Mouse (Mus musculus): ENCODE measurements at regions not wholly inside any gene's neighbourhood (a gene's known extent, or its start where the extent isn't known, plus 50 kb on each side); places are given as distances from the start of the nearest gene placed in this dataset.

DNA sequence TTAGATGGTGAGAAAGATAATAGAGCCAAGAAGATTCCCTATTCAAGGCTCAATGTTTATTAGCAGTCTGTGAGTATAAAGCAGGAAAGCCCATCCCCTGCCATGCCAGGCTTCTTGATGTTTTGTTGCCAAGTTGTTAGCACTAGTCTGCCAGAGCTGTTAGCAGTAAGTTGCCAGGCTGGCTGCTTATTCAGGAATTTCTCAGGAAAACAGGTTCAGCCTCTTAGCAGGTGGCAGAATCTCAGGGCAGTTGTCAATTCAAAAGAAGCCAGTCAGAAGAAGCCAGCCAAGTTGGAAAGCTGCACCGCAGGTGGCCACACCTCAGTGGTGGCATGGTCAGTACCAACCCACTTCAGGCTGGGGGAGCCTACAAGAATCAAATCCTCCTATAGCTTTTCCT is 221.6 kb downstream of the Zpld1 start:
- no peak for TF ChIP-seq HCFC1 (IDR thresholded peaks at IDR 0.05; ENCODE audit: borderline replicate concordance, insufficient read depth, low read length)
- TF ChIP-seq ZNF384 (IDR thresholded peaks at IDR 0.05; ENCODE audit: low read depth, low read length): no peak
- TF ChIP-seq MAFK (IDR thresholded peaks at IDR 0.05; ENCODE audit: insufficient read depth, low read depth, low read length): no peak
- no peak for TF ChIP-seq ZC3H11A (IDR thresholded peaks at IDR 0.05; ENCODE audit: borderline replicate concordance, low read depth, low read length)
- TF ChIP-seq CHD2 (IDR thresholded peaks at IDR 0.05; ENCODE audit: low read depth, low read length): no peak
- Histone ChIP-seq H3K4me1 (ENCODE audit: control insufficient read depth in 2 of 2, insufficient read depth in 2 of 2, low read length in 2 of 2, poor library complexity in 1 of 2) (no peaks in the 10 kb centered on the region), H3K9ac (ENCODE audit: insufficient read depth, low read depth, low read length, poor library complexity, severe bottlenecking) (no peak overlapping the region), H3K4me3 (ENCODE audit: insufficient read depth in 1 of 2, low read depth in 1 of 2, low read length in 2 of 2, poor library complexity in 1 of 2, severe bottlenecking in 1 of 2) (no peak overlapping the region), H3K36me3 (ENCODE audit: control insufficient read depth, insufficient read depth, low read length, poor library complexity, severe bottlenecking) (no peaks in the 10 kb centered on the region), H3K9me3 (ENCODE audit: control insufficient read depth, insufficient read depth, low read depth, low read length) (no peaks in the 10 kb centered on the region), H3K27ac (ENCODE audit: insufficient read depth, low read depth, low read length, poor library complexity, severe bottlenecking) (no peak overlapping the region)
- in situ Hi-C loops (cut with MboI; ENCODE audit: low sequenced_read_pairs in 2 of 2, unreplicated experiment in 2 of 2): no loop called here
- DNase-seq (ENCODE audit: low read depth, low spot score): no peak

DNA sequence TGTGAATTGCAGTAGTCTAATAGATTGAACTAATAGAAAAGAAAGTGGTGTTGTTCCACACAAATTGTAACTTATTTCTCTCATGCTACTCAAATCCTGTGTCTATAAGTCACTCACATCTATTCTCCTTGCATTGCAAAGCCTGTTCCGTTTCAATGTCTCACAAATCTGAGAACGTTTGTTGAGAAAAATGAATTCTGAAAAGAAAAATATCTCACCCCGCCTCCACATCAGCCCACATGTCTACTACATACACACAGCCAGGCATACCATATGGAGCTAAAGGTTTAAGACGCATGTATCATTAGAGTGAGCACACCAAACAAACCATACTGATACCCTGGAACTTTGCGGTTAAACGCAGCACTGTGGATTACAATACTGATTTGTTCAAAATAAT is 258.0 kb downstream of the Zpld1 start:
- H3K4me1 ChIP-seq (ENCODE audit: control insufficient read depth in 2 of 2, insufficient read depth in 2 of 2, low read length in 2 of 2, poor library complexity in 1 of 2): no peaks in the 10 kb centered on the region
- no peaks in the 10 kb centered on the region for H3K9me3 ChIP-seq (ENCODE audit: control insufficient read depth, insufficient read depth, low read depth, low read length)
- H3K9ac ChIP-seq (ENCODE audit: insufficient read depth, low read depth, low read length, poor library complexity, severe bottlenecking): no peak overlapping the region
- in situ Hi-C loops (cut with MboI; ENCODE audit: low sequenced_read_pairs in 2 of 2, unreplicated experiment in 2 of 2): no loop called here
- no peak overlapping the region for H3K27ac ChIP-seq (ENCODE audit: insufficient read depth, low read depth, low read length, poor library complexity, severe bottlenecking)
- H3K36me3 ChIP-seq (ENCODE audit: control insufficient read depth, insufficient read depth, low read length, poor library complexity, severe bottlenecking): no peaks in the 10 kb centered on the region
- DNase-seq (ENCODE audit: low read depth, low spot score): no peak
- H3K4me3 ChIP-seq (ENCODE audit: insufficient read depth in 1 of 2, low read depth in 1 of 2, low read length in 2 of 2, poor library complexity in 1 of 2, severe bottlenecking in 1 of 2): no peak overlapping the region
- TF ChIP-seq CHD2 (IDR thresholded peaks at IDR 0.05; ENCODE audit: low read depth, low read length): no peak
- no peak for TF ChIP-seq ZNF384 (IDR thresholded peaks at IDR 0.05; ENCODE audit: low read depth, low read length)
- no peak for TF ChIP-seq MAFK (IDR thresholded peaks at IDR 0.05; ENCODE audit: insufficient read depth, low read depth, low read length)
- no peak for TF ChIP-seq HCFC1 (IDR thresholded peaks at IDR 0.05; ENCODE audit: borderline replicate concordance, insufficient read depth, low read length)
- TF ChIP-seq ZC3H11A (IDR thresholded peaks at IDR 0.05; ENCODE audit: borderline replicate concordance, low read depth, low read length): no peak

DNA sequence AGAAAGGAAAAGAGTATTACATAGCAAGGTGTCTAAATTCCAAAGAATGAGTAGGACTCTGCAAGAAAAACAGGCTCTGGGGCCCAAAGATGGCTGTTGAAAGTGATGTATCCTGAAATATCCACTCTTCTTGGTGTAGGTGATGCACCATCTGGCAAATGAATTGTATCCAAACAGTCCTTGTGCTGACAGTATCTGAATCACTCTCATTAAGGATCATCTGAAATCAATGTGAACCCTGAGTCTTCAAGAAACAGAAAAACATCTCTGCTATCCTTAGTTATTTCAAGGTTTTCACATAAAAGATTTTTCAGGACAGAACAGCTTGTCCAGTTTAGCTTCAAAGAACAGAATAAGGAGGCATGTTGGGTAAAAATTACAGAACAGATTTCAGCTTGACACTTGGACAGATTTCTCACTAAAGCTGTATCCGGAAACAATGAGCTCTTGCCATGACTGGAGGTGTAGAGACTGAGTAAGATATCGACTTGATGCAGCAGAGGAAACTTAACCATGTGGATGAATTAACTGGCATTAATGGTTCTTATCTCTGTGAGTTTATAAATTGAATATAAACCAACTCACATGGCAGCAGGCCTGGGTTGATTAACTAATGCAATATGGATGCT is 296.0 kb downstream of the Zpld1 start:
- Histone ChIP-seq H3K27ac (ENCODE audit: insufficient read depth, low read depth, low read length, poor library complexity, severe bottlenecking) (no peak overlapping the region), H3K4me3 (ENCODE audit: insufficient read depth in 1 of 2, low read depth in 1 of 2, low read length in 2 of 2, poor library complexity in 1 of 2, severe bottlenecking in 1 of 2) (no peak overlapping the region), H3K4me1 (ENCODE audit: control insufficient read depth in 2 of 2, insufficient read depth in 2 of 2, low read length in 2 of 2, poor library complexity in 1 of 2) (no peaks in the 10 kb centered on the region), H3K9ac (ENCODE audit: insufficient read depth, low read depth, low read length, poor library complexity, severe bottlenecking) (no peak overlapping the region), H3K9me3 (ENCODE audit: control insufficient read depth, insufficient read depth, low read depth, low read length) (no peaks in the 10 kb centered on the region), H3K36me3 (ENCODE audit: control insufficient read depth, insufficient read depth, low read length, poor library complexity, severe bottlenecking) (no peaks in the 10 kb centered on the region)
- TF ChIP-seq ZNF384 (IDR thresholded peaks at IDR 0.05; ENCODE audit: low read depth, low read length): no peak
- TF ChIP-seq ZC3H11A (IDR thresholded peaks at IDR 0.05; ENCODE audit: borderline replicate concordance, low read depth, low read length): no peak
- no peak for TF ChIP-seq HCFC1 (IDR thresholded peaks at IDR 0.05; ENCODE audit: borderline replicate concordance, insufficient read depth, low read length)
- no peak for TF ChIP-seq CHD2 (IDR thresholded peaks at IDR 0.05; ENCODE audit: low read depth, low read length)
- no peak for TF ChIP-seq MAFK (IDR thresholded peaks at IDR 0.05; ENCODE audit: insufficient read depth, low read depth, low read length)
- in situ Hi-C loops (cut with MboI; ENCODE audit: low sequenced_read_pairs in 2 of 2, unreplicated experiment in 2 of 2): no loop called here
- DNase-seq (ENCODE audit: low read depth, low spot score): no peak

- TF ChIP-seq ZC3H11A (IDR thresholded peaks at IDR 0.05; ENCODE audit: borderline replicate concordance, low read depth, low read length): no peak
- no peak for TF ChIP-seq HCFC1 (IDR thresholded peaks at IDR 0.05; ENCODE audit: borderline replicate concordance, insufficient read depth, low read length)
- H3K4me1 ChIP-seq (ENCODE audit: control insufficient read depth in 2 of 2, insufficient read depth in 2 of 2, low read length in 2 of 2, poor library complexity in 1 of 2): no peaks in the 10 kb centered on the region
- no peak overlapping the region for H3K9ac ChIP-seq (ENCODE audit: insufficient read depth, low read depth, low read length, poor library complexity, severe bottlenecking)
- no peak overlapping the region for H3K4me3 ChIP-seq (ENCODE audit: insufficient read depth in 1 of 2, low read depth in 1 of 2, low read length in 2 of 2, poor library complexity in 1 of 2, severe bottlenecking in 1 of 2)
- H3K36me3 ChIP-seq (ENCODE audit: control insufficient read depth, insufficient read depth, low read length, poor library complexity, severe bottlenecking): no peaks in the 10 kb centered on the region
- no peaks in the 10 kb centered on the region for H3K9me3 ChIP-seq (ENCODE audit: control insufficient read depth, insufficient read depth, low read depth, low read length)
- DNase-seq (ENCODE audit: low read depth, low spot score): no peak
- no peak overlapping the region for H3K27ac ChIP-seq (ENCODE audit: insufficient read depth, low read depth, low read length, poor library complexity, severe bottlenecking)
- in situ Hi-C loops (cut with MboI; ENCODE audit: low sequenced_read_pairs in 2 of 2, unreplicated experiment in 2 of 2): no loop called here
These were observed 306.1 kb downstream of the Zpld1 start for GRCm38 (mm10) chr16:54991595-54992240.
